Mouse (Mus musculus): ENCODE data around the gene Jmjd1c. TPM values are rescaled to one million over a fixed set of nuclear protein-coding genes. Genes with fewer than 3 reads are reported as not detected.

Gene Jmjd1c
- polyA plus RNA-seq, 1 experiment from 2014 or later: 35.1 TPM

GRCm38 (mm10) chr10:67182651-67183050 is 86.7 kb downstream of the Jmjd1c start:
- Histone ChIP-seq H3K4me2 (ENCODE audit: low read length) (no peak overlapping the region), H3K4me1 (ENCODE audit: control insufficient read depth, insufficient read depth, low read length) (peaks cover 8% of the 10 kb centered on the region), H3K9me3 (replicated peaks; ENCODE audit: control insufficient read depth, low read length) (no peaks in the 10 kb centered on the region), H3K9ac (ENCODE audit: low read length) (no peak overlapping the region), H3K27me3 (replicated peaks; ENCODE audit: control insufficient read depth, insufficient read depth, low read length) (no peaks in the 10 kb centered on the region), H3K27ac (ENCODE audit: low read depth, low read length) (no peak overlapping the region), H3K4me3 (ENCODE audit: low read depth, low read length) (no peak overlapping the region), H3K36me3 (ENCODE audit: control insufficient read depth, insufficient read depth, low read length) (no peaks in the 10 kb centered on the region)
- no peak for ATAC-seq
- DNase-seq (ENCODE audit: low spot score): no peak
- 82% methylated on average over 3 of the region's 3 CpGs for WGBS

GRCm38 (mm10) chr10:67183086-67183485 is 87.2 kb downstream of the Jmjd1c start:
- no peak for DNase-seq (ENCODE audit: low spot score)
- H3K4me1 ChIP-seq (ENCODE audit: control insufficient read depth, insufficient read depth, low read length): peaks cover 11% of the 10 kb centered on the region
- H3K27me3 ChIP-seq (replicated peaks; ENCODE audit: control insufficient read depth, insufficient read depth, low read length): no peaks in the 10 kb centered on the region
- ATAC-seq: no peak
- H3K9ac ChIP-seq (ENCODE audit: low read length): no peak overlapping the region
- no peak overlapping the region for H3K4me2 ChIP-seq (ENCODE audit: low read length)
- no peaks in the 10 kb centered on the region for H3K9me3 ChIP-seq (replicated peaks; ENCODE audit: control insufficient read depth, low read length)
- no peak overlapping the region for H3K4me3 ChIP-seq (ENCODE audit: low read depth, low read length)
- no peaks in the 10 kb centered on the region for H3K36me3 ChIP-seq (ENCODE audit: control insufficient read depth, insufficient read depth, low read length)
- WGBS: 62% methylated on average over 1 of the region's 1 CpGs
- H3K27ac ChIP-seq (ENCODE audit: low read depth, low read length): no peak overlapping the region

- H3K9ac ChIP-seq (ENCODE audit: low read length): no peak overlapping the region
- H3K9me3 ChIP-seq (replicated peaks; ENCODE audit: control insufficient read depth, low read length): no peaks in the 10 kb centered on the region
- H3K4me1 ChIP-seq (ENCODE audit: control insufficient read depth, insufficient read depth, low read length): peaks cover 17% of the 10 kb centered on the region
- ATAC-seq (no peak), DNase-seq (ENCODE audit: low spot score) (no peak)
- WGBS: 38% methylated on average over 3 of the region's 3 CpGs
- no peak overlapping the region for H3K4me3 ChIP-seq (ENCODE audit: low read depth, low read length)
- H3K27ac ChIP-seq (ENCODE audit: low read depth, low read length): no peak overlapping the region
- no peaks in the 10 kb centered on the region for H3K36me3 ChIP-seq (ENCODE audit: control insufficient read depth, insufficient read depth, low read length)
- no peak overlapping the region for H3K4me2 ChIP-seq (ENCODE audit: low read length)
- no peaks in the 10 kb centered on the region for H3K27me3 ChIP-seq (replicated peaks; ENCODE audit: control insufficient read depth, insufficient read depth, low read length)
Observed at GRCm38 (mm10) chr10:67184441-67185070, 88.6 kb downstream of the Jmjd1c start.

- H3K36me3 ChIP-seq (ENCODE audit: control insufficient read depth, insufficient read depth, low read length): no peaks in the 10 kb centered on the region
- WGBS: under 1% methylated on average over 23 of the region's 23 CpGs
- H3K27me3 ChIP-seq (replicated peaks; ENCODE audit: control insufficient read depth, insufficient read depth, low read length): no peaks in the 10 kb centered on the region
- no peaks in the 10 kb centered on the region for H3K9me3 ChIP-seq (replicated peaks; ENCODE audit: control insufficient read depth, low read length)
- peak overlapping the region; percentile 96 for H3K27ac ChIP-seq (ENCODE audit: low read depth, low read length)
- ATAC-seq (peak; percentile 95), DNase-seq (ENCODE audit: low spot score) (peak; percentile 92)
- H3K4me3 ChIP-seq (ENCODE audit: low read depth, low read length): peak overlapping the region; percentile 40
- H3K9ac ChIP-seq (ENCODE audit: low read length): peak overlapping the region; percentile 77
- peak overlapping the region; percentile 57 for H3K4me2 ChIP-seq (ENCODE audit: low read length)
- H3K4me1 ChIP-seq (ENCODE audit: control insufficient read depth, insufficient read depth, low read length): peaks cover 20% of the 10 kb centered on the region
Observed at GRCm38 (mm10) chr10:67185491-67186081, 89.7 kb downstream of the Jmjd1c start.

- Histone ChIP-seq H3K4me1 (ENCODE audit: control insufficient read depth, insufficient read depth, low read length) (peaks cover 20% of the 10 kb centered on the region), H3K27me3 (replicated peaks; ENCODE audit: control insufficient read depth, insufficient read depth, low read length) (no peaks in the 10 kb centered on the region), H3K9me3 (replicated peaks; ENCODE audit: control insufficient read depth, low read length) (no peaks in the 10 kb centered on the region), H3K9ac (ENCODE audit: low read length) (peak overlapping the region; percentile 77), H3K4me2 (ENCODE audit: low read length) (peak overlapping the region; percentile 57), H3K4me3 (ENCODE audit: low read depth, low read length) (peak overlapping the region; percentile 40), H3K36me3 (ENCODE audit: control insufficient read depth, insufficient read depth, low read length) (no peaks in the 10 kb centered on the region), H3K27ac (ENCODE audit: low read depth, low read length) (no peak overlapping the region)
- DNase-seq (ENCODE audit: low spot score) (peak; percentile 28), ATAC-seq (no peak)
Observed at GRCm38 (mm10) chr10:67186489-67186888, 90.6 kb downstream of the Jmjd1c start.

- peak overlapping the region; percentile 40 for H3K4me3 ChIP-seq (ENCODE audit: low read depth, low read length)
- DNase-seq (ENCODE audit: low spot score): peak; percentile 32
- H3K4me2 ChIP-seq (ENCODE audit: low read length): peak overlapping the region; percentile 57
- WGBS: 7% methylated on average over 5 of the region's 5 CpGs
- peaks cover 20% of the 10 kb centered on the region for H3K4me1 ChIP-seq (ENCODE audit: control insufficient read depth, insufficient read depth, low read length)
- H3K9ac ChIP-seq (ENCODE audit: low read length): peak overlapping the region; percentile 40
- no peaks in the 10 kb centered on the region for H3K27me3 ChIP-seq (replicated peaks; ENCODE audit: control insufficient read depth, insufficient read depth, low read length)
- no peaks in the 10 kb centered on the region for H3K36me3 ChIP-seq (ENCODE audit: control insufficient read depth, insufficient read depth, low read length)
- H3K9me3 ChIP-seq (replicated peaks; ENCODE audit: control insufficient read depth, low read length): no peaks in the 10 kb centered on the region
- ATAC-seq: no peak
- no peak overlapping the region for H3K27ac ChIP-seq (ENCODE audit: low read depth, low read length)
Observed at GRCm38 (mm10) chr10:67187001-67187453, 91.1 kb downstream of the Jmjd1c start.

GRCm38 (mm10) chr10:67187952-67188351 is 92.0 kb downstream of the Jmjd1c start:
- H3K27me3 ChIP-seq (replicated peaks; ENCODE audit: control insufficient read depth, insufficient read depth, low read length): no peaks in the 10 kb centered on the region
- DNase-seq (ENCODE audit: low spot score): no peak
- H3K4me1 ChIP-seq (ENCODE audit: control insufficient read depth, insufficient read depth, low read length): peaks cover 20% of the 10 kb centered on the region
- H3K36me3 ChIP-seq (ENCODE audit: control insufficient read depth, insufficient read depth, low read length): no peaks in the 10 kb centered on the region
- ATAC-seq: no peak
- H3K4me2 ChIP-seq (ENCODE audit: low read length): peak overlapping the region; percentile 57
- 97% methylated on average over 2 of the region's 2 CpGs for WGBS
- H3K27ac ChIP-seq (ENCODE audit: low read depth, low read length): no peak overlapping the region
- peak overlapping the region; percentile 40; the same call in 1 of the 2 replicates for H3K4me3 ChIP-seq (ENCODE audit: low read depth, low read length)
- no peaks in the 10 kb centered on the region for H3K9me3 ChIP-seq (replicated peaks; ENCODE audit: control insufficient read depth, low read length)
- peak overlapping the region; percentile 29; the same call in 1 of the 2 replicates for H3K9ac ChIP-seq (ENCODE audit: low read length)

- Histone ChIP-seq H3K4me3 (ENCODE audit: low read depth, low read length) (no peak overlapping the region), H3K4me1 (ENCODE audit: control insufficient read depth, insufficient read depth, low read length) (peaks cover 20% of the 10 kb centered on the region), H3K4me2 (ENCODE audit: low read length) (no peak overlapping the region), H3K27ac (ENCODE audit: low read depth, low read length) (no peak overlapping the region), H3K36me3 (ENCODE audit: control insufficient read depth, insufficient read depth, low read length) (0 out of 2 replicates have a peak, but pooled peaks cover under 1% of the 10 kb centered on the region), H3K9ac (ENCODE audit: low read length) (no peak overlapping the region), H3K9me3 (replicated peaks; ENCODE audit: control insufficient read depth, low read length) (no peaks in the 10 kb centered on the region), H3K27me3 (replicated peaks; ENCODE audit: control insufficient read depth, insufficient read depth, low read length) (no peaks in the 10 kb centered on the region)
- ATAC-seq (no peak), DNase-seq (ENCODE audit: low spot score) (no peak)
Observed at GRCm38 (mm10) chr10:67189057-67189456, 93.1 kb downstream of the Jmjd1c start.

- peaks cover 20% of the 10 kb centered on the region for H3K4me1 ChIP-seq (ENCODE audit: control insufficient read depth, insufficient read depth, low read length)
Observed at GRCm38 (mm10) chr10:67190261-67190660, 94.3 kb downstream of the Jmjd1c start.

More at GRCm38 (mm10) chr10:67190261-67190660, 94.3 kb downstream of the Jmjd1c start:
- no peak overlapping the region for H3K9ac ChIP-seq (ENCODE audit: low read length)
- no peak overlapping the region for H3K4me3 ChIP-seq (ENCODE audit: low read depth, low read length)
- H3K9me3 ChIP-seq (replicated peaks; ENCODE audit: control insufficient read depth, low read length): no peaks in the 10 kb centered on the region
- ATAC-seq (no peak), DNase-seq (ENCODE audit: low spot score) (no peak)
- H3K4me2 ChIP-seq (ENCODE audit: low read length): no peak overlapping the region
- H3K27me3 ChIP-seq (replicated peaks; ENCODE audit: control insufficient read depth, insufficient read depth, low read length): no peaks in the 10 kb centered on the region
- H3K36me3 ChIP-seq (ENCODE audit: control insufficient read depth, insufficient read depth, low read length): 0 out of 2 replicates have a peak, but pooled peaks cover 7% of the 10 kb centered on the region
- WGBS: 77% methylated on average over 1 of the region's 1 CpGs
- no peak overlapping the region for H3K27ac ChIP-seq (ENCODE audit: low read depth, low read length)
